Mouse (Mus musculus) heart, embryonic 14.5 days (tissue): ENCODE measurements around the gene Icmt. TPM values are rescaled to one million over a fixed set of nuclear protein-coding genes. Genes with fewer than 3 reads are reported as not detected.

Source experiments
- ATAC-seq: fragments of 200-750 bp; cut with Nextera tagmentation; 2 replicates; pipeline ENCODE4 v1.8.0; 2017; ENCODE audit warnings: low read depth, moderate TSS enrichment; ENCODE audit not compliant: insufficient number of reproducible peaks, insufficient read depth, low FRiP score
- H3K27ac ChIP-seq, 2 experiments: fragments of 200-500 bp in 1 of 2; fragments of 300-500 bp in 1 of 2; sonication (generic) in 1 of 2; replicated peaks in 1 of 2; 2 replicates each; pipeline ENCODE4 v1.5.1; 2012 to 2014; ENCODE audit warnings: low read depth in 2 of 2, low read length in 2 of 2, control low read depth in 1 of 2, mild to moderate bottlenecking in 1 of 2, mixed read lengths in 1 of 2; ENCODE audit not compliant: control insufficient read depth in 1 of 2, insufficient read depth in 1 of 2
- H3K27me3 ChIP-seq: fragments of 300-500 bp; sonication (generic); 2 replicates; pipeline ENCODE4 v1.6.1; 2014; ENCODE audit warnings: mild to moderate bottlenecking, low read length, control low read depth; ENCODE audit not compliant: control insufficient read depth, insufficient read depth
- H3K36me3 ChIP-seq: fragments of 300-500 bp; sonication (generic); 2 replicates; pipeline ENCODE4 v1.6.1; 2014; ENCODE audit warnings: mild to moderate bottlenecking, control low read depth, low read length, mixed read lengths; ENCODE audit not compliant: control insufficient read depth, insufficient read depth
- H3K4me1 ChIP-seq, 2 experiments: fragments of 200-500 bp in 1 of 2; fragments of 300-500 bp in 1 of 2; sonication (generic) in 1 of 2; 2 replicates each; pipeline ENCODE4 v1.6.1; 2012 to 2014; ENCODE audit warnings: low read length in 2 of 2, control low read depth in 1 of 2, mixed read lengths in 1 of 2; ENCODE audit not compliant: control insufficient read depth in 2 of 2, insufficient read depth in 2 of 2
- H3K4me2 ChIP-seq: fragments of 300-500 bp; sonication (generic); 2 replicates; pipeline ENCODE4 v1.6.1; 2014; ENCODE audit warnings: mild to moderate bottlenecking, low read length
- H3K4me3 ChIP-seq, 2 experiments: fragments of 200-500 bp in 1 of 2; fragments of 300-500 bp in 1 of 2; sonication (generic) in 1 of 2; 2 replicates each; pipeline ENCODE4 v1.5.1; 2012 to 2014; ENCODE audit warnings: low read length in 2 of 2, mild to moderate bottlenecking in 2 of 2, control low read depth in 1 of 2, low read depth in 1 of 2, moderate library complexity in 1 of 2; ENCODE audit not compliant: control insufficient read depth in 1 of 2, insufficient read depth in 1 of 2
- H3K9ac ChIP-seq: fragments of 300-500 bp; sonication (generic); 2 replicates; pipeline ENCODE4 v1.6.1; 2014; ENCODE audit warnings: mild to moderate bottlenecking, low read length
- H3K9me3 ChIP-seq: fragments of 300-500 bp; sonication (generic); 2 replicates; pipeline ENCODE4 v1.6.1; 2016; ENCODE audit warnings: low read length, control low read depth; ENCODE audit not compliant: control insufficient read depth
- WGBS: fragments of 180-500 bp; shearing (Covaris S2); extraction: QIAGEN DNeasy Blood & Tissue Kit; methylation state at CpG from one replicate; pipeline ENCODE4 v1.1.7; 2014; 5-methylcytosine and 5-hydroxymethylcytosine counted together
- polyA plus RNA-seq: library from polyadenylated mRNA; unstranded; fragments of >200 nt; fragmentation: Nextera tagmentation; extraction: Ambion mirVana; gene quantifications from 2 replicates; pipeline ENCODE4 v1.2.1, GENCODE M21; 2014

Gene Icmt
- polyA plus RNA-seq, 1 experiment from 2014 or later, result 20.3 TPM

DNA sequence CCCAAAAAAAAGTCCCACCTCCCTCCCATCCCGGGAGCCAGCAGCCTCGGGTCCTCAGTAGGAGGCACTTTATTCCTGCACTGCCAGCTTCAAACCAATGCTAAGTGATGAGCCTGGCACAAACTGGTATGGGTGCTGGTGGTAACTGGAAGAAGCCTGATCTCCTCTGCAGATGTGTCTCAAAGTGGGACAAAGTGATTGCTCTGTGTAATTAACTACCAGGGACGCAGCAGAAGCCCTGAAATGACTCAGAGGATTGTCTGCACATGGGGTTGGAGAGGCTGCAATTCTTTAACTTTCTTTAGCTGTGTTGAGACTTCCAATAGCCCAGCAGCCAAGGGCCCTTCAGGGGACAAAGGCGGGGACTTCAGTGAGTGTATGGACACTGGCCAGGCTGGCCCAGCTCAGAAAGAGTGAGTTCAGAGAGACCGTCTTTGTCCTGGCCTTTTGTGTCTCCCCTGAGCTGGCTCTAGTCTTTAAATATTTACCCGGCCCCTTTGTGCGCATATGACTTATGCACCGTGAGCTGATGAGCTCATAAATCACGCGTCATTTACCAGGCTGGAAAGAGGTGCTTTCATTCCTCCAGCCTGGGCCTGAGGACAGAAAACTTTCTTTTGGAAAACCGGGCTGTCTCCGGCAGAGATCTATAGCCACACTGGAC lies 4.8 kb upstream of the Icmt start:
- ATAC-seq, result no peak
- Histone ChIP-seq H3K27me3 (peaks cover 59% of the 10 kb centered on the region), H3K36me3 (no peaks in the 10 kb centered on the region), H3K9me3 (no peaks in the 10 kb centered on the region), H3K27ac (no peak overlapping the region), H3K9ac (no peak overlapping the region), H3K4me1 (peaks cover 6% of the 10 kb centered on the region in 2 experiments; a peak in 3 of 4 replicates), H3K4me2 (no peak overlapping the region), H3K4me3 (no peak overlapping the region)
- WGBS, result 45% methylated on average over 12 of the region's 12 CpGs

DNA sequence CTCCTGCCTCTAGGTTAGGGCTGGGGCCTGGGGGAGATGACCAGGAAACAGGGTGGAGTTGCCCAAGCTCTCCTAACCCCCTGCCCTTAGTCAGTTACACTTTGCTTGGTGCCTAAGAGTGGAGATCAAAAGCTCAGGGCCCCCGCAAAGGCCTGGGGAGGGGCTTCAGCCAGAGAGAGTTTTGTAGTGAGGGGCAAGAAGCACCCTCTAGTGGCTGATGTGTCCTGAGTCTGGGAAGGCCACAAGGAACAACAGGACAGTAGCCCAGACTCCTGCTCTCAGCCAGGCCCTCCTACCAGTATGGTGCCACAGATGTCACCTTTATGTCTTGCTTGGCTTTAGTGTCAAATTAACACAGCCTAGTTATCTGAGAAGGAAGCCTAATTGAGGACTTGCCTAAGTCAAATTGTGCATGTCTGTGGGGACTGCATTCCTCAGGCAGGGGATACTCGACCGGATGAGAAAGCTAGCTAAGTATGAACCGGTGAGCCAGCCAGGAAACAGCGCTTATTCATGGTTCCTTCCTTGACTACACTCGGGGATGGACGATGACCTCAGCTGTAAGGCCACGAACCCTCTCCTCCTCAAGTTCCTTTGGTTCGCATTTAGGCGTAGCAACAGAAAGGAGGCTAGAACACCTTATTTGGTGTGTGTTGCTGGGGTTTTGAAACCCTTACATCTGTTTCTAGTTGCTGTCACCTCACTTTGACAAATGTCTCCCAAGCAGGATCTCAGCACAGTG lies 2.7 kb upstream of the Icmt start:
- WGBS, result 49% methylated on average over 10 of the region's 10 CpGs
- peak overlapping the region in 1 of 2 experiments; percentile 56; a peak in 2 of 4 replicates for H3K27ac ChIP-seq
- no peak overlapping the region for H3K4me2 ChIP-seq
- H3K9me3 ChIP-seq, result no peaks in the 10 kb centered on the region
- H3K4me1 ChIP-seq, result peaks cover 13 to 17% of the 10 kb centered on the region in 2 experiments
- H3K27me3 ChIP-seq, result peaks cover 43% of the 10 kb centered on the region
- H3K4me3 ChIP-seq, result no peak overlapping the region
- H3K9ac ChIP-seq, result no peak overlapping the region
- peaks cover under 1% of the 10 kb centered on the region; the same call in 1 of the 2 replicates for H3K36me3 ChIP-seq
- no peak for ATAC-seq

DNA sequence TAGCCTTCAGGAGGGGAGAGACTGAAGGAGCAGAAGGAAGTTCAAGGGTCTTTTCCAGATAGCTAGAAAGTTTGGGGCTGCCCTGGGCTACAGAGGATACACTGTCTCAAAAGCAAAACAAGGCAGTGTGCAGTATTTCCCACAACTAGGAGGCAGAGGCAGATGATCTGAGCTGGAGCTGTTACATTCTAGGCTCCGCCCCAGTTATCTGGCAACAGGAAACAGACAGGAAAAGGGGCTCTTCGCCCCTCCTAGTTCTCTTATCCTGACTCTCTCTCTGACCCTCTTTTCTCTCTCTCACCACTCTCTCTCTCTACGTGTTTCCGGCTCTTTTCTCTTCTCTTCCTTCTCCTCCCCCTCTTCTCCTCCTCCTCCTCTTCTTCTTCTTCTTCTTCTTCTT lies 1.1 kb upstream of the Icmt start:
- peaks cover 16% of the 10 kb centered on the region for H3K36me3 ChIP-seq
- peak overlapping the region; percentile 41 to 79 for H3K27ac ChIP-seq
- WGBS, result 31% methylated on average over 4 of the region's 4 CpGs
- no peak for ATAC-seq
- no peak overlapping the region for H3K9ac ChIP-seq
- peaks cover 13% of the 10 kb centered on the region in 2 experiments for H3K4me1 ChIP-seq
- H3K27me3 ChIP-seq, result peaks cover 29% of the 10 kb centered on the region
- no peaks in the 10 kb centered on the region for H3K9me3 ChIP-seq
- no peak overlapping the region for H3K4me3 ChIP-seq
- peak overlapping the region; percentile 36 for H3K4me2 ChIP-seq

DNA sequence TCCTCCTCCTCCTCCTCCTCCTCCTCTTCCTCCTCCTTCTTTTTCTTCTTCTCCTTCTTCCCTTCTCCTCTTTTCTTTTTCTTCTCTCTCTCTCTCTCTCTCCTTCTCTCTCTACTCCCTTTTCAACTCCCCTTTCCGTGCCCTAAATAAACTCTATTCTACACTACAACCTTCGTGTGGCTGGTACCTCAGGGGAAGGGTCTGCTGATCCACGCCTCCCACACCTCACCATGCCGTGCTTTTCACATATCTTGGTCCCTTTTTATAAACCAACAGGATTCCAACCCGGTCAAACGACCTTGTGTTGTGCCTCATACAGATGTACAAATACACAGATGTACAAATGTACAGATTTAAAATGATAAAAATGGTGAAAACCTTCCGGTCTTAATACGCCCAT lies 656 bp upstream of the Icmt start:
- Histone ChIP-seq H3K4me1 (peaks cover 13% of the 10 kb centered on the region in 2 experiments), H3K27me3 (peaks cover 24% of the 10 kb centered on the region), H3K9me3 (no peaks in the 10 kb centered on the region), H3K4me2 (peak overlapping the region; percentile 98), H3K9ac (peak overlapping the region; percentile 76), H3K4me3 (peak overlapping the region; percentile 55 to 76), H3K27ac (peak overlapping the region; percentile 59 to 82), H3K36me3 (peaks cover 21% of the 10 kb centered on the region)
- 11% methylated on average over 8 of the region's 8 CpGs for WGBS
- ATAC-seq, result no peak

DNA sequence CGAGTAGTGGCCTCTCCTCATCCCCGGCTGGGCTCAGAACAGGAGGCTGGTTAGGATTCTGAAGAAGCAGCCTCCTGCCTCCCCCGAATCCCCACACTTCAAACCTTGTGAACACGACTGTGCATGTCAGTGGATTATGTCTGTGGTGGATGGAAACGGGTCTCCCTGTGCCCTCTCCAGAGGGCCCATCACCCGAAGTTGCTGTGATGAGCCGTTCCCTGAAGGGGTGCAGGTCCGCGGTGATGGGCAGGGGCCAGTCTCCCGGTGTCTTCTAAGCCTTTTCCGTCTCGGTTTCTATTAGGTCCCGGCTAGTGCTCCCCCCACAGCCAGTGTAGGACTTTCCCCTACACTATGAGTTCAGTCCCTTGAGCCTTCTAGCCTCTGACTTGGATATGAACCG lies 1.8 kb downstream of the Icmt start:
- no peak overlapping the region for H3K4me3 ChIP-seq
- H3K36me3 ChIP-seq, result peaks cover 44% of the 10 kb centered on the region
- H3K27me3 ChIP-seq, result no peaks in the 10 kb centered on the region
- no peak overlapping the region for H3K27ac ChIP-seq
- no peaks in the 10 kb centered on the region for H3K9me3 ChIP-seq
- H3K4me1 ChIP-seq, result peaks cover 13% of the 10 kb centered on the region in 2 experiments
- no peak overlapping the region for H3K9ac ChIP-seq
- H3K4me2 ChIP-seq, result no peak overlapping the region
- 81% methylated on average over 14 of the region's 14 CpGs for WGBS
- no peak for ATAC-seq

DNA sequence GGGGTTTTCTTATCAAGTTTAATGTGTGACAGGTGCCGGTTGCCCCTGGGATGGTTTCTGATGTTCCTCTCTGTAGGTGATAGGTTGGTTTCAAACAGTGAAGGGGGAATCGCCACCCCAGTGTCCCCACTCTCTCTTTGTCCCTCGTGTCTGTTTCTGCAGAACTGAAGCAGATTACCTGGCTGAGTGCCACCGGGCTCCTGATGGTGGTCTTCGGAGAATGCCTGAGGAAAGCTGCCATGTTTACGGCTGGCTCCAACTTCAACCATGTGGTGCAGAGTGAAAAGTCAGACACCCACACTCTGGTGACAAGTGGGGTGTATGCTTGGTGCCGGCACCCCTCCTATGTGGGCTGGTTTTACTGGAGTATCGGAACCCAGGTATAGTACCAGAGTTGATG lies 3.3 kb downstream of the Icmt start:
- Histone ChIP-seq H3K9ac (no peak overlapping the region), H3K4me2 (no peak overlapping the region), H3K9me3 (no peaks in the 10 kb centered on the region), H3K27me3 (no peaks in the 10 kb centered on the region), H3K36me3 (peaks cover 59% of the 10 kb centered on the region), H3K4me3 (no peak overlapping the region), H3K27ac (no peak overlapping the region), H3K4me1 (peaks cover 12 to 13% of the 10 kb centered on the region in 2 experiments)
- WGBS, result 89% methylated on average over 8 of the region's 8 CpGs
- ATAC-seq, result no peak

DNA sequence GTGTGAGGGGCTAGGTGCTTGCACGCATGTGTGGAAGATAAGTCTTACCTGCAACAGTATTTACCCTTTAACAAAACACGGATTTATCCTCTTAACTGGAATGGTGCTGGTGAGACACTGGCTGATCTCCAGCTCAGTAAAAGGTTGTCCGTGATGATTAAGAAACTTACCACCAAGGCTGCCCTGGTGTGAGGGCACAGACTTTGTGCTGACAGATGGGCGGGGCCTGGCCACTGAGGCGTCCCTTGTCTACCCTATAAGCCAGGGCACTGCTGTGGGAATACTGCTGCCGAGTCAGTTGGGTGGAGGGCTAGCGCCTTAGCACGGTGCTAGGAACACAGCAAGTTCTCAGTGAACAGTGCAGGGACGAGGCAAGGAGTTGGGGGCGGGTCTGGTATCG lies 5.0 kb downstream of the Icmt start:
- Histone ChIP-seq H3K4me1 (peaks cover 7 to 11% of the 10 kb centered on the region in 2 experiments), H3K27ac (no peak overlapping the region), H3K9ac (no peak overlapping the region), H3K4me3 (no peak overlapping the region), H3K36me3 (peaks cover 75% of the 10 kb centered on the region), H3K4me2 (no peak overlapping the region), H3K27me3 (no peaks in the 10 kb centered on the region), H3K9me3 (no peaks in the 10 kb centered on the region)
- WGBS, result 75% methylated on average over 11 of the region's 11 CpGs
- ATAC-seq, result no peak
